Mouse (Mus musculus): ENCODE data around the gene Gnai2.

DNA sequence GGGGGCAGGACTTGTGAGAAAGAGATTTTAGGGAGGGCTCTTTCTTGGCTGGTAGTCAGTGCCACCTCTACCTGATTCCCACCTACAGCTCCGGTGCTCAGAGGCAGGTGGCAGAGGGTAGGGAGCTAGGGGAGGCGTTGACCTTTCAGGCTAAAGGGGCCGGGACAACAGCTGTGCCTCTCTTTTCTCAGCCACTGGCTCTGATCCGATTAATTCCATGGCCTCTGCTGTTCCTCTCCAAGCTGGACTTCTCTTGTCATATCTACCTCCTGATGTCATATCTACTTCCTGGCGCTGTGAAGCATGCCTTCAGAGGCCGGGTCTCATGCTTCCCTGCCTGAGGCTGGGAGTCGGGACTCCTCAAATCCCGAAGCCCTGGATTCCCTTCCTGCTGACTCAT lies 32.8 kb upstream of the Gnai2 start:
- TF ChIP-seq POLR2AphosphoS5 (IDR thresholded peaks at IDR 0.05; ENCODE audit: insufficient replicate concordance, low read depth, low read length) (no peak), CTCF (IDR thresholded peaks at IDR 0.05; ENCODE audit: low read depth, low read length) (no peak), GATA1 (IDR thresholded peaks at IDR 0.05; ENCODE audit: borderline replicate concordance, low read length) (no peak), GATA2 (IDR thresholded peaks at IDR 0.05; ENCODE audit: borderline replicate concordance, low read depth, low read length) (no peak), TAL1 (conservative IDR thresholded peaks at IDR 0.05; ENCODE audit: low read depth, low read length) (no peak)
